Mouse (Mus musculus) limb, embryonic 14.5 days (tissue): Measurements from ENCODE around the gene Foxn3. TPM values are rescaled to one million over a fixed set of nuclear protein-coding genes. Genes with fewer than 3 reads are reported as not detected.

Experiments
- ATAC-seq: fragments of 200-750 bp; cut with Nextera tagmentation; 2 replicates; pipeline ENCODE4 v1.8.0; 2017; ENCODE audit warnings: low read depth, moderate number of reproducible peaks, moderate TSS enrichment; ENCODE audit not compliant: low FRiP score
- DNase-seq: peaks from one replicate; pipeline ENCODE4 v3.0.0-alpha.2; 2015; ENCODE audit warnings: low spot score
- H3K27ac ChIP-seq: fragments of 300-500 bp; sonication (generic); replicated peaks from 2 replicates; pipeline ENCODE4 v1.5.1; 2014; ENCODE audit warnings: low read depth, mild to moderate bottlenecking, low read length, moderate library complexity, mixed read lengths
- H3K27me3 ChIP-seq: fragments of 300-500 bp; sonication (generic); 2 replicates; pipeline ENCODE4 v1.6.1; 2014; ENCODE audit warnings: low read length, mixed read lengths; ENCODE audit not compliant: control insufficient read depth, insufficient read depth
- H3K36me3 ChIP-seq: fragments of 300-500 bp; sonication (generic); 2 replicates; pipeline ENCODE4 v1.6.1; 2014; ENCODE audit warnings: mild to moderate bottlenecking, low read length, moderate library complexity, mixed read lengths; ENCODE audit not compliant: control insufficient read depth, insufficient read depth
- H3K4me1 ChIP-seq: fragments of 300-500 bp; sonication (generic); 2 replicates; pipeline ENCODE4 v1.6.1; 2014; ENCODE audit warnings: antibody characterized with exemption, low read length, mixed read lengths; ENCODE audit not compliant: control insufficient read depth, insufficient read depth
- H3K4me2 ChIP-seq: fragments of 300-500 bp; sonication (generic); replicated peaks from 2 replicates; pipeline ENCODE4 v1.6.1; 2014; ENCODE audit warnings: low read depth, mild to moderate bottlenecking, low read length, moderate library complexity; ENCODE audit not compliant: severe bottlenecking
- H3K4me3 ChIP-seq: fragments of 300-500 bp; sonication (generic); replicated peaks from 2 replicates; pipeline ENCODE4 v1.5.1; 2014; ENCODE audit warnings: low read length
- H3K9ac ChIP-seq: fragments of 300-500 bp; sonication (generic); 2 replicates; pipeline ENCODE4 v1.6.1; 2014; ENCODE audit warnings: mild to moderate bottlenecking, low read depth, low read length, moderate library complexity; ENCODE audit not compliant: severe bottlenecking
- H3K9me3 ChIP-seq: fragments of 300-500 bp; sonication (generic); 2 replicates; pipeline ENCODE4 v1.6.1; 2016; ENCODE audit warnings: low read length; ENCODE audit not compliant: control insufficient read depth
- POLR2A ChIP-seq: fragments of 200-500 bp; IDR thresholded peaks from 2 replicates; pipeline ENCODE4 v1.8.0; 2012; ENCODE audit warnings: inconsistent platforms, mild to moderate bottlenecking, moderate library complexity, borderline replicate concordance; ENCODE audit not compliant: insufficient read depth, insufficient read length; ENCODE audit errors: extremely low read depth
- WGBS: fragments of 180-500 bp; shearing (Covaris S2); extraction: QIAGEN DNeasy Blood & Tissue Kit; methylation state at CpG from one replicate; pipeline ENCODE4 v1.1.7; 2014; 5-methylcytosine and 5-hydroxymethylcytosine counted together
- polyA plus RNA-seq, 2 experiments: library from polyadenylated mRNA; depleted of rRNA in 1 of 2; stranded (reverse) in 1 of 2; unstranded in 1 of 2; fragments of >200 nt; fragmentation: Nextera tagmentation in 1 of 2; extraction: Ambion mirVana in 1 of 2; gene quantifications; 2 replicates each; pipeline versions ENCODE4 v1.2.1 to v1.2.3; 2012 to 2014

Gene Foxn3
- polyA plus RNA-seq, 2 experiments, result 27.6 to 118 TPM

DNA sequence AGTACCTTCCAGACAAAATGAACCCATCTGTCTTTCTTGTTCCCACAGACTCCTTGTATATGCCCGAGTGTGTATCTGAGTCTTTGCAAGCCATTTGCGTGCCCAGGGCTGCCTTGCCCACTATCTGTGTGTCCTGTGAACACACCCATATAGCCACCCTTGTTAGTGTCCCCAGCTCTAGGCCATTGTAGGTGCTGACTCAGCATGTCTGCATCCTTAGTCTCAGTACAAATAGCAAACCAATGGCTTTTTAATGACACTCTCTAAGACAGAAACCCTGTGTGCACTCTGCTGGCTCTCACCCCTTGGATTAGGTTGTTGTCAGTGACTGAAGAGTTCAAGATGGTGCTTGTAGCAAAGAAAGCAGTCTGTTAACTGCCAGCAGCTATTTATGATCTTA lies 33.0 kb upstream of the Foxn3 start:
- Histone ChIP-seq H3K9ac (no peak overlapping the region), H3K4me3 (no peak overlapping the region), H3K4me2 (no peak overlapping the region), H3K27me3 (no peaks in the 10 kb centered on the region), H3K9me3 (no peaks in the 10 kb centered on the region), H3K4me1 (no peaks in the 10 kb centered on the region), H3K27ac (no peak overlapping the region), H3K36me3 (no peaks in the 10 kb centered on the region)
- no peak for TF ChIP-seq POLR2A
- DNase-seq (no peak), ATAC-seq (no peak)
- WGBS, result 87% methylated on average over 2 of the region's 2 CpGs

DNA sequence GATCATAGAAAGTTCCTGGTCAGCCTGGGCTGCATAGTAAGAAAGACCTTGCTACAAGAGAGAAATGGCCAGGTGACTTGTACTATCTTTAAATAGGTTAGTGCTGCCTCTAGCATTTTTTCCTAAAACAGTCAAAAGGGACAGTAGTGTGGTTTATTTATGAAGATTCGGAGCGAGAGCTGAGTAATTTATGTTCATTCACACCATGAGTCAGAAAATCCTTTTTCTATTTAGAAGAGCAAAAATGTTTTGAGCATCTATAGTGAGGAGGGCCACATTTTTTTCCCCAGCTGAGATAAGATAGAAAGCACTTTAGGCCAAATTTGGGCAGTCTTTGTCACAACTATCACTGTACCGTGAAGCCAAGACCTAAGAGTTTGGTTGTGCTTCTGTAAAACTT lies 24.0 kb upstream of the Foxn3 start:
- H3K27me3 ChIP-seq, result no peaks in the 10 kb centered on the region
- H3K27ac ChIP-seq, result no peak overlapping the region
- H3K9me3 ChIP-seq, result no peaks in the 10 kb centered on the region
- no peak for TF ChIP-seq POLR2A
- no peak overlapping the region for H3K4me3 ChIP-seq
- no peaks in the 10 kb centered on the region for H3K36me3 ChIP-seq
- H3K4me1 ChIP-seq, result no peaks in the 10 kb centered on the region
- H3K9ac ChIP-seq, result no peak overlapping the region
- H3K4me2 ChIP-seq, result no peak overlapping the region
- ATAC-seq, result no peak
- 78% methylated on average over 3 of the region's 3 CpGs for WGBS
- no peak for DNase-seq

DNA sequence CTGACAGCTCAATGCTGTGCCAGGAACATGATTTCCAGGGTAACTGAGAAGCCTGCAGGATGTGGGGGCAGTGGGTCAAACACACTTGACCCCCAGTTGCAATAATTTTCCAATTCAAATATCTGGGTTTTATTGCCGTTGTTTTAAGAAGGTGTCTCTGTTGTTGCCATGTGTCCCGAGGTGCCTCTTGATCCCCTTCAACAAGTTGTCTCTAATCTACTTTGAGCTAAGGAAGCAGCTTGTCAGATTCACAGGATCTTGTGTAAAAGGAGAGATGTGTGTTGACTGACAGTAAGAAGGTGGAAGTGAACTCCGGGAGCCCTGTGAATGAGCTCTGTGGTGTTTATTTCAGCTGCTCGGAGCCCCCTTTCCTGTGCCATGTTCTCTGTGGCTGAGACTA lies 16.6 kb upstream of the Foxn3 start:
- Histone ChIP-seq H3K36me3 (no peaks in the 10 kb centered on the region), H3K4me3 (no peak overlapping the region), H3K4me2 (no peak overlapping the region), H3K27ac (no peak overlapping the region), H3K9me3 (no peaks in the 10 kb centered on the region), H3K27me3 (no peaks in the 10 kb centered on the region), H3K9ac (no peak overlapping the region), H3K4me1 (no peaks in the 10 kb centered on the region)
- ATAC-seq (no peak), DNase-seq (no peak)
- 30% methylated on average over 4 of the region's 4 CpGs for WGBS
- no peak for TF ChIP-seq POLR2A

DNA sequence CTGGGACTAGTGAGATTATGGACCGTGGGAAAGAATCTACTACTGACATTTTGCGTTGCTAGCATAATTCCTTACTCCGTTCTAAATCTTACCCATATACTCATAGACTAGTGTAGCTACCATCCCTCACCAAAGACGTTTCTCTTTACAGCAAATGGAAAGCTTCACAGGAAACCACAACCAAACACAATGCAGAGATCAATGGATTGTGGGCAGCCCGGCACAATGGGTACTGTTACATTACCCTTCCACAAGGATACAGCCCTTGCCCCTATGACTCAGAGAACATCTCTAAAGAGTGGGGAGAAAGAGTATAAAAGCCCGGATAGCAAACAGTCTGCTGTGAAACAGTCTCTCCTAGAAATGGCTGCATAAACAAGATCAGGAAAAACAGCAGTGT lies 13.3 kb upstream of the Foxn3 start:
- H3K4me1 ChIP-seq, result no peaks in the 10 kb centered on the region
- no peak overlapping the region for H3K4me2 ChIP-seq
- H3K27me3 ChIP-seq, result no peaks in the 10 kb centered on the region
- H3K9ac ChIP-seq, result no peak overlapping the region
- H3K36me3 ChIP-seq, result no peaks in the 10 kb centered on the region
- no peaks in the 10 kb centered on the region for H3K9me3 ChIP-seq
- no peak for TF ChIP-seq POLR2A
- 74% methylated on average over 6 of the region's 6 CpGs for WGBS
- DNase-seq (no peak), ATAC-seq (no peak)
- H3K4me3 ChIP-seq, result no peak overlapping the region
- H3K27ac ChIP-seq, result no peak overlapping the region

DNA sequence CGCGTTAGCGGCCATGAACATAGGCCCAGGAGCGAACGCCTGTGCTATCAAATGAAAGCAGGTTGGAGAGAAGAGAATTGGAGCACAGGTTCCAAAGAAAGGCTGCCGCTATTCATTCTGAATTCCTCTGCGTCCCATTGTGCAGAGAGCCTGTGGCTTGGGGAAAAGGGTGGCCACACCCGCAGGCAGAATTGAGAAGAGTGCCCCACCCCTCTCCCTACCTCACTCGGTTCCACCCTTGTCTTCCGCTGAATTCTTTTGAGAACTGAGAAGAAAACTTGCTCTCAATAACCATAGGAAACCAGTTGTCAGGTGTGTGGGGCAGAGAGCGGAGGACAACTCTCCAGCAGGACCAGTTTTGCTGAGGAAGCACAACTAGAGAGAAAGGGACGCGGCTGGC lies 10.9 kb upstream of the Foxn3 start:
- Histone ChIP-seq H3K4me2 (no peak overlapping the region), H3K36me3 (no peaks in the 10 kb centered on the region), H3K9me3 (no peaks in the 10 kb centered on the region), H3K4me1 (peaks cover 12% of the 10 kb centered on the region; the same call in 1 of the 2 replicates), H3K27me3 (no peaks in the 10 kb centered on the region), H3K4me3 (no peak overlapping the region), H3K9ac (no peak overlapping the region), H3K27ac (no peak overlapping the region)
- ATAC-seq (no peak), DNase-seq (no peak)
- 57% methylated on average over 13 of the region's 13 CpGs for WGBS
- TF ChIP-seq POLR2A, result no peak

DNA sequence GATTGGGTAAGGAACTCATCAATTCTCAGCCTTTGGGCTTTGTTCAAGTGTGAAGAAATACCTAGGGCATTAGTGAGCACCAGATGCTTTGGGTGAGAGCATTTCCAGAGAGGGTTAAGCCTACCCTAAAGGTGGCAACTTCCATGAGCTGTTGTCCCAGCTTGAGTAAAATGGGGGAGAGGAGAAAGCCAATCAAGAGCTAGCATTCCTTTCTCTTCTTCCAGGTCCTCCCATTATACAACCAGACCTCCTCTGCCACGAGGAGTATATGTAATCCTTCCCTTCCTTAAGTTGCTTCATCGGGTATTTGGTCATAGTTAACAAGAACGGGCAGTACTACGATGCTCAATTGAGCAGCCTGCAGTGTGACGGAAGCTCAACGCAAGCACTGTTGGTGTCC lies 9.7 kb upstream of the Foxn3 start:
- ATAC-seq (no peak), DNase-seq (no peak)
- Histone ChIP-seq H3K4me3 (no peak overlapping the region), H3K9me3 (no peaks in the 10 kb centered on the region), H3K36me3 (no peaks in the 10 kb centered on the region), H3K27ac (no peak overlapping the region), H3K4me1 (peaks cover 12% of the 10 kb centered on the region; the same call in 1 of the 2 replicates), H3K4me2 (no peak overlapping the region), H3K27me3 (no peaks in the 10 kb centered on the region), H3K9ac (no peak overlapping the region)
- WGBS, result 94% methylated on average over 6 of the region's 6 CpGs
- TF ChIP-seq POLR2A, result no peak
